Mouse (Mus musculus): ENCODE results near the gene Nrf1. TPM values are rescaled to one million over a fixed set of nuclear protein-coding genes. Genes with fewer than 3 reads are reported as not detected.

Gene Nrf1
- polyA plus RNA-seq, 1 experiment = 27.0 TPM

DNA sequence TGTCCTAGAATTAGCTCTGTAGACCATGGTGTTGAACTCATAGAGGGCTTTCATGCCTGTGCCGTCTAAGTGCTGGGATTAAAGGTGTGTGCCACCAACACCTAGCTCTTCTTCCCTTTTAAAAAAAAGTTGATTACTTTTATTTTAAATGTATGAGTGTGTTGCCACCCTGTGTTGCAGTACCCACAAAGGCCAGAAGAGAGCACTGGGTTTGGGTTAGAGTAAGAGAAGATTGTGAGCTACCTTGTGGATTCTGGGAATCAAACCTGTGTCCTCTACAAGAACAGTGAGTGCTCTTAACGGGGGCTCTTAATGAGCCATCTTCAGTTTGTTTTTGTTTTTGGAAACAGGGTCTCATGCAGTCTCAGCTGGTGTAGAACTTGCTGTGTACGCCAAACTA is 24.7 kb downstream of the Nrf1 start:
- TF ChIP-seq CTCF (IDR thresholded peaks at IDR 0.05; ENCODE audit: control insufficient read depth, insufficient read depth, insufficient replicate concordance, low read depth, low read length) (no peak), POLR2A (IDR thresholded peaks at IDR 0.05; ENCODE audit: control insufficient read depth, low read depth, low read length) (no peak)
- Histone ChIP-seq H3K27ac (ENCODE audit: control insufficient read depth, insufficient read depth, low read depth, low read length) (no peak overlapping the region), H3K4me3 (ENCODE audit: control insufficient read depth, low read depth, low read length) (no peak overlapping the region), H3K4me1 (ENCODE audit: control insufficient read depth, insufficient read depth, low read length) (no peaks in the 10 kb centered on the region), H3K36me3 (ENCODE audit: control insufficient read depth, insufficient read depth, low read length) (no peaks in the 10 kb centered on the region), H3K27me3 (ENCODE audit: control insufficient read depth, insufficient read depth, low read length) (no peaks in the 10 kb centered on the region)

GRCm38 (mm10) chr6:30078938-30079529 is 31.2 kb downstream of the Nrf1 start:
- H3K27me3 ChIP-seq (ENCODE audit: control insufficient read depth, insufficient read depth, low read length) = no peaks in the 10 kb centered on the region
- TF ChIP-seq POLR2A (IDR thresholded peaks at IDR 0.05; ENCODE audit: control insufficient read depth, low read depth, low read length) (no peak), CTCF (IDR thresholded peaks at IDR 0.05; ENCODE audit: control insufficient read depth, insufficient read depth, insufficient replicate concordance, low read depth, low read length) (no peak)
- H3K36me3 ChIP-seq (ENCODE audit: control insufficient read depth, insufficient read depth, low read length) = no peaks in the 10 kb centered on the region
- H3K4me1 ChIP-seq (ENCODE audit: control insufficient read depth, insufficient read depth, low read length) = no peaks in the 10 kb centered on the region
- no peak overlapping the region for H3K27ac ChIP-seq (ENCODE audit: control insufficient read depth, insufficient read depth, low read depth, low read length)
- H3K4me3 ChIP-seq (ENCODE audit: control insufficient read depth, low read depth, low read length) = no peak overlapping the region

GRCm38 (mm10) chr6:30081339-30081738 is 33.6 kb downstream of the Nrf1 start:
- H3K27ac ChIP-seq (ENCODE audit: control insufficient read depth, insufficient read depth, low read depth, low read length) = no peak overlapping the region
- no peaks in the 10 kb centered on the region for H3K36me3 ChIP-seq (ENCODE audit: control insufficient read depth, insufficient read depth, low read length)
- no peak overlapping the region for H3K4me3 ChIP-seq (ENCODE audit: control insufficient read depth, low read depth, low read length)
- H3K4me1 ChIP-seq (ENCODE audit: control insufficient read depth, insufficient read depth, low read length) = no peaks in the 10 kb centered on the region
- TF ChIP-seq CTCF (IDR thresholded peaks at IDR 0.05; ENCODE audit: control insufficient read depth, insufficient read depth, insufficient replicate concordance, low read depth, low read length) (no peak), POLR2A (IDR thresholded peaks at IDR 0.05; ENCODE audit: control insufficient read depth, low read depth, low read length) (no peak)
- no peaks in the 10 kb centered on the region for H3K27me3 ChIP-seq (ENCODE audit: control insufficient read depth, insufficient read depth, low read length)

GRCm38 (mm10) chr6:30083307-30083706 is 35.5 kb downstream of the Nrf1 start:
- no peaks in the 10 kb centered on the region for H3K4me1 ChIP-seq (ENCODE audit: control insufficient read depth, insufficient read depth, low read length)

GRCm38 (mm10) chr6:30085351-30085750 is 37.6 kb downstream of the Nrf1 start:
- TF ChIP-seq CTCF (IDR thresholded peaks at IDR 0.05; ENCODE audit: control insufficient read depth, insufficient read depth, insufficient replicate concordance, low read depth, low read length) = no peak
- no peak for TF ChIP-seq POLR2A (IDR thresholded peaks at IDR 0.05; ENCODE audit: control insufficient read depth, low read depth, low read length)
- H3K4me1 ChIP-seq (ENCODE audit: control insufficient read depth, insufficient read depth, low read length) = no peaks in the 10 kb centered on the region
- no peaks in the 10 kb centered on the region for H3K36me3 ChIP-seq (ENCODE audit: control insufficient read depth, insufficient read depth, low read length)
- no peaks in the 10 kb centered on the region for H3K27me3 ChIP-seq (ENCODE audit: control insufficient read depth, insufficient read depth, low read length)
- H3K4me3 ChIP-seq (ENCODE audit: control insufficient read depth, low read depth, low read length) = no peak overlapping the region
- no peak overlapping the region for H3K27ac ChIP-seq (ENCODE audit: control insufficient read depth, insufficient read depth, low read depth, low read length)

More at GRCm38 (mm10) chr6:30083307-30083706, 35.5 kb downstream of the Nrf1 start:
- Histone ChIP-seq H3K27me3 (ENCODE audit: control insufficient read depth, insufficient read depth, low read length) (no peaks in the 10 kb centered on the region), H3K4me3 (ENCODE audit: control insufficient read depth, low read depth, low read length) (no peak overlapping the region), H3K36me3 (ENCODE audit: control insufficient read depth, insufficient read depth, low read length) (no peaks in the 10 kb centered on the region), H3K27ac (ENCODE audit: control insufficient read depth, insufficient read depth, low read depth, low read length) (no peak overlapping the region)
- TF ChIP-seq POLR2A (IDR thresholded peaks at IDR 0.05; ENCODE audit: control insufficient read depth, low read depth, low read length) (no peak), CTCF (IDR thresholded peaks at IDR 0.05; ENCODE audit: control insufficient read depth, insufficient read depth, insufficient replicate concordance, low read depth, low read length) (no peak)

DNA sequence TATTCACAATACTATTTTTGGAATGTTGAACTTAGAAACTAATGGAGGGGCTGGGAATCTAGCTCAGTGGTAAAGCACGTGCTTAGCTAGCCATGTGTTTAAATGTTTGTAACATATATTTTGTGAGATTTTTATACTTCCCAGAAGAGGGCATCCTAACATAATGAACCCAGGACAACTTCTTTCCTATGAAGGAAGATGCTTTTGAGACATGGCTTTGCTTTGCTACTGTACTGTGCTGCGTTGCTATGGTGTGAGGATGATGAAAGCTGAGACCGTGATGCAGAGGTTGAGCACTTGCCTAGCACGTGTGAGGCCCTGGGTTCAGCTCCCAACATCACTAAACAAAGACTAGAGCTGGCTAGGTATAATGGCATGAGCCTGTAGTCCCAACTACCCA is 43.4 kb downstream of the Nrf1 start:
- H3K4me3 ChIP-seq (ENCODE audit: control insufficient read depth, low read depth, low read length) = no peak overlapping the region
- no peaks in the 10 kb centered on the region for H3K36me3 ChIP-seq (ENCODE audit: control insufficient read depth, insufficient read depth, low read length)
- H3K27me3 ChIP-seq (ENCODE audit: control insufficient read depth, insufficient read depth, low read length) = no peaks in the 10 kb centered on the region
- no peaks in the 10 kb centered on the region for H3K4me1 ChIP-seq (ENCODE audit: control insufficient read depth, insufficient read depth, low read length)
- H3K27ac ChIP-seq (ENCODE audit: control insufficient read depth, insufficient read depth, low read depth, low read length) = no peak overlapping the region
- TF ChIP-seq CTCF (IDR thresholded peaks at IDR 0.05; ENCODE audit: control insufficient read depth, insufficient read depth, insufficient replicate concordance, low read depth, low read length) = no peak
- no peak for TF ChIP-seq POLR2A (IDR thresholded peaks at IDR 0.05; ENCODE audit: control insufficient read depth, low read depth, low read length)

GRCm38 (mm10) chr6:30092816-30093215 is 45.0 kb downstream of the Nrf1 start:
- Histone ChIP-seq H3K36me3 (ENCODE audit: control insufficient read depth, insufficient read depth, low read length) (no peaks in the 10 kb centered on the region), H3K4me3 (ENCODE audit: control insufficient read depth, low read depth, low read length) (no peak overlapping the region), H3K27ac (ENCODE audit: control insufficient read depth, insufficient read depth, low read depth, low read length) (no peak overlapping the region), H3K4me1 (ENCODE audit: control insufficient read depth, insufficient read depth, low read length) (no peaks in the 10 kb centered on the region), H3K27me3 (ENCODE audit: control insufficient read depth, insufficient read depth, low read length) (no peaks in the 10 kb centered on the region)
- TF ChIP-seq CTCF (IDR thresholded peaks at IDR 0.05; ENCODE audit: control insufficient read depth, insufficient read depth, insufficient replicate concordance, low read depth, low read length) = no peak
- TF ChIP-seq POLR2A (IDR thresholded peaks at IDR 0.05; ENCODE audit: control insufficient read depth, low read depth, low read length) = no peak

Data from testis, adult 2 months (tissue).